26 mouse cellular contexts compared by ENCODE assay signal in the genomic region with DNA sequence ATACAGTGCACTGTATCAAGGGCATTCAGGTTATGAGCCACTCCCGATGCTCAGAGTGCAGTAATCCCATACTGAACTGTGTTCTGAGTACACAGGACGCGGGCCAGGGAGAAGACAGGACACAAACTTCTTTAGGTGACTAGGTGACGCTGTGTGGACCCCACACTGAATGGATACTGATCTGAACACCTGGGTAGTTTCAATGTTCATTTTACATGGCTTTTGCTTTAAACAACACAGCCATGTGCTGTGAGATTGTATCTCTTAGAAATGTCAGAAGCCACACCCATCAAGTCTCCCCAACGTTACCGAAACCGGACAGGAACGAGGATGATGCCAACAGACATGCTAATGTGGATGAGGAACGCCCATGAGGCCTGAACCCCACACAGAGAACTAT. TPM values are rescaled to one million over a fixed set of nuclear protein-coding genes. Genes with fewer than 3 reads are reported as not detected.
A peak's percentile ranks its signal among the peaks of the same experiment; 100 is the strongest.
DNase-seq lines count a peak whose midpoint lies in the region; ATAC-seq and TF ChIP-seq lines count a peak whose summit lies in the region.
"Had no signal": no experiment of that assay in that cellular context is flagged by ENCODE, and none has a peak within 500 bp of the region (broad histone marks: within the 10 kb centered on the region; RNA-seq: fewer than 3 reads in every experiment).

No protein-coding gene starts in this region.

- no peak for TF ChIP-seq CTCF in liver, adult 2 months (IDR thresholded peaks at IDR 0.05; ENCODE audit: low read depth, low read length)
- no peak for TF ChIP-seq CTCF in liver, postnatal 0 days (IDR thresholded peaks at IDR 0.05; ENCODE audit: low read depth)

- H3K4me1 ChIP-seq in embryonic facial prominence, embryonic 12.5 days = peaks cover 40% of the 10 kb centered on the region
- H3K4me1 ChIP-seq in embryonic facial prominence, embryonic 10.5 days = peaks cover 33% of the 10 kb centered on the region
- peaks cover 5% of the 10 kb centered on the region; the same call in 1 of the 2 replicates for H3K4me1 ChIP-seq in liver, adult 2 months (ENCODE audit: control insufficient read depth, insufficient read depth, low read length)
- peaks cover 7% of the 10 kb centered on the region for H3K4me1 ChIP-seq in liver, postnatal 0 days (ENCODE audit: insufficient read depth)
- peaks cover 35% of the 10 kb centered on the region for H3K4me1 ChIP-seq in limb, embryonic 15.5 days

- no peak overlapping the region for H3K27ac ChIP-seq in embryonic facial prominence, embryonic 12.5 days
- H3K27ac ChIP-seq in embryonic facial prominence, embryonic 10.5 days (replicated peaks) = no peak overlapping the region
- H3K27ac ChIP-seq in liver, adult 2 months (replicated peaks; ENCODE audit: insufficient read depth, low read depth, low read length) = no peak overlapping the region
- no peak overlapping the region for H3K27ac ChIP-seq in liver, postnatal 0 days (ENCODE audit: low read depth)
- H3K27ac ChIP-seq in limb, embryonic 15.5 days = peak overlapping the region; percentile 71
- H3K27ac ChIP-seq: embryonic facial prominence, embryonic 13.5 days; forebrain, embryonic 12.5 days; forebrain, embryonic 15.5 days; heart, embryonic 15.5 days; hindbrain, embryonic 13.5 days had no signal

- H3K9ac ChIP-seq in embryonic facial prominence, embryonic 12.5 days = 0 out of 2 replicates have a peak overlapping the region, but pooled peaks have one; percentile 4
- H3K9ac ChIP-seq in liver, adult 2 months (ENCODE audit: low read depth, low read length) = no peak overlapping the region
- no peak overlapping the region for H3K9ac ChIP-seq in liver, postnatal 0 days (replicated peaks)
- no peak overlapping the region for H3K9ac ChIP-seq in limb, embryonic 15.5 days
- H3K9ac ChIP-seq: forebrain, embryonic 12.5 days; forebrain, embryonic 15.5 days; heart, embryonic 12.5 days; heart, embryonic 15.5 days had no signal

- no peak for DNase-seq in embryonic facial prominence, embryonic 10.5 days (ENCODE audit: low spot score)
- DNase-seq in liver, adult 2 months (ENCODE audit: extremely low read depth, low read depth, low spot score) = no peak
- no peak for DNase-seq in liver, postnatal 0 days
- no peak for DNase-seq in spleen, postnatal 4 days (ENCODE audit: low spot score in 2 of 2)
- no peak for DNase-seq in right cerebral cortex, adult 18-20 months
- DNase-seq: adrenal gland, postnatal 10 days; adrenal gland, postnatal 36 days; cerebellum, adult 18-20 months; cerebellum, adult 9-10 months; cerebellum, postnatal 14 days; gastrocnemius, postnatal 25 days; heart, adult 18-20 months; heart, postnatal 10 days; heart, postnatal 36 days had no signal

- peaks cover 12% of the 10 kb centered on the region for H3K36me3 ChIP-seq in embryonic facial prominence, embryonic 12.5 days
- peaks cover 28% of the 10 kb centered on the region for H3K36me3 ChIP-seq in embryonic facial prominence, embryonic 10.5 days (replicated peaks)
- no peaks in the 10 kb centered on the region for H3K36me3 ChIP-seq in liver, adult 2 months (ENCODE audit: control insufficient read depth, insufficient read depth, low read length)
- no peaks in the 10 kb centered on the region; the same call in 1 of the 2 replicates for H3K36me3 ChIP-seq in liver, postnatal 0 days (replicated peaks; ENCODE audit: insufficient read depth, low read length)
- no peaks in the 10 kb centered on the region; the same call in 1 of the 2 replicates for H3K36me3 ChIP-seq in limb, embryonic 15.5 days
- H3K36me3 ChIP-seq: forebrain, embryonic 15.5 days; G1E; heart, embryonic 15.5 days had no signal

- no peak for TF ChIP-seq EP300 in liver, postnatal 0 days (IDR thresholded peaks at IDR 0.05; ENCODE audit: low read depth)

- H3K4me2 ChIP-seq in embryonic facial prominence, embryonic 12.5 days (replicated peaks) = no peak overlapping the region
- no peak overlapping the region for H3K4me2 ChIP-seq in liver, postnatal 0 days (ENCODE audit: low read depth, low read length)
- no peak overlapping the region for H3K4me2 ChIP-seq in limb, embryonic 15.5 days
- H3K4me2 ChIP-seq: embryonic facial prominence, embryonic 13.5 days; forebrain, embryonic 12.5 days; forebrain, embryonic 15.5 days; heart, embryonic 12.5 days; heart, embryonic 15.5 days; hindbrain, embryonic 13.5 days had no signal

- no peak overlapping the region for H3K4me3 ChIP-seq in embryonic facial prominence, embryonic 12.5 days
- H3K4me3 ChIP-seq in embryonic facial prominence, embryonic 10.5 days = no peak overlapping the region
- peak overlapping the region; percentile 6; the same call in 1 of the 2 replicates for H3K4me3 ChIP-seq in liver, adult 2 months (ENCODE audit: insufficient read depth, low read depth, low read length)
- no peak overlapping the region for H3K4me3 ChIP-seq in liver, postnatal 0 days (ENCODE audit: low read depth, low read length)
- no peak overlapping the region for H3K4me3 ChIP-seq in limb, embryonic 15.5 days
- H3K4me3 ChIP-seq: embryonic facial prominence, embryonic 13.5 days; erythroblast, embryonic 14.5 days; forebrain, embryonic 12.5 days; forebrain, embryonic 15.5 days; heart, embryonic 12.5 days; heart, embryonic 15.5 days; hindbrain, embryonic 10.5 days; hindbrain, embryonic 13.5 days had no signal

- no peaks in the 10 kb centered on the region for H3K9me3 ChIP-seq in embryonic facial prominence, embryonic 12.5 days
- H3K9me3 ChIP-seq in embryonic facial prominence, embryonic 10.5 days = no peaks in the 10 kb centered on the region
- no peaks in the 10 kb centered on the region for H3K9me3 ChIP-seq in liver, postnatal 0 days (ENCODE audit: low read length)
- H3K9me3 ChIP-seq in limb, embryonic 15.5 days = no peaks in the 10 kb centered on the region
- H3K9me3 ChIP-seq: embryonic facial prominence, embryonic 13.5 days; forebrain, embryonic 12.5 days; forebrain, embryonic 15.5 days; heart, embryonic 12.5 days; heart, embryonic 15.5 days; hindbrain, embryonic 10.5 days; hindbrain, embryonic 13.5 days had no signal

- ATAC-seq in embryonic facial prominence, embryonic 12.5 days (ENCODE audit: insufficient number of reproducible peaks, insufficient read depth, low FRiP score, low TSS enrichment) = no peak
- no peak for ATAC-seq in liver, postnatal 0 days
- ATAC-seq in limb, embryonic 15.5 days (ENCODE audit: insufficient number of reproducible peaks, low FRiP score, low TSS enrichment, low read depth) = no peak
- ATAC-seq: forebrain, embryonic 15.5 days; Patski had no signal

- WGBS in embryonic facial prominence, embryonic 12.5 days = 84% methylated on average over 9 of the region's 9 CpGs
- 87% methylated on average over 9 of the region's 9 CpGs for WGBS in embryonic facial prominence, embryonic 10.5 days
- WGBS in liver, adult 2 months = 77% methylated on average over 9 of the region's 9 CpGs
- 74% methylated on average over 9 of the region's 9 CpGs for WGBS in liver, postnatal 0 days (ENCODE audit: insufficient replicate concordance)
- 80% methylated on average over 9 of the region's 9 CpGs for WGBS in limb, embryonic 15.5 days

- TF ChIP-seq POLR2A in liver, adult 2 months (IDR thresholded peaks at IDR 0.05; ENCODE audit: extremely low read depth, insufficient read depth, low read length) = no peak

- H3K79me2 ChIP-seq in liver, adult 2 months (ENCODE audit: control insufficient read depth, insufficient read depth, low read length) = no peaks in the 10 kb centered on the region

- no peaks in the 10 kb centered on the region for H3K27me3 ChIP-seq in embryonic facial prominence, embryonic 12.5 days
- 0 out of 2 replicates have a peak, but pooled peaks cover 3% of the 10 kb centered on the region for H3K27me3 ChIP-seq in embryonic facial prominence, embryonic 10.5 days (replicated peaks; ENCODE audit: low read depth, poor library complexity, severe bottlenecking)
- no peaks in the 10 kb centered on the region for H3K27me3 ChIP-seq in liver, adult 2 months (ENCODE audit: control insufficient read depth, insufficient read depth, low read length)
- H3K27me3 ChIP-seq in liver, postnatal 0 days (ENCODE audit: insufficient read depth, low read length) = no peaks in the 10 kb centered on the region
- no peaks in the 10 kb centered on the region for H3K27me3 ChIP-seq in limb, embryonic 15.5 days
- H3K27me3 ChIP-seq: embryonic facial prominence, embryonic 13.5 days; forebrain, embryonic 12.5 days; forebrain, embryonic 15.5 days; heart, embryonic 15.5 days; hindbrain, embryonic 13.5 days; Patski had no signal

RNA-seq across cellular contexts. Expression of gene Tbc1d16, which starts 35.7 kb away (rescaled TPM):
- 20.3 and 20.9 TPM in 2 replicates for polyA plus RNA-seq in embryonic facial prominence, embryonic 12.5 days (2016; fragmentation: Nextera tagmentation; extraction: Ambion mirVana)
- 25.3 and 25.5 TPM in 2 replicates for polyA plus RNA-seq in embryonic facial prominence, embryonic 10.5 days (2016; fragmentation: Nextera tagmentation; extraction: Ambion mirVana)
- 4.6 and 5.5 TPM in 2 replicates for total RNA-seq in liver, adult 2 months (2014; rRNA removed)
- 8.5 and 9.5 TPM in 2 replicates for polyA plus RNA-seq in liver, adult 2 months (2012; rRNA removed)
- 1.0 and 1.5 TPM in 2 replicates for polyA plus RNA-seq in liver, postnatal 0 days (2015; fragmentation: Nextera tagmentation; extraction: Ambion mirVana)
- 17.4 and 18.3 TPM in 2 replicates for polyA plus RNA-seq in limb, embryonic 15.5 days (2015; fragmentation: Nextera tagmentation; extraction: Ambion mirVana)
- polyA plus RNA-seq: G1E had no signal

RNA-seq across cellular contexts. Expression of gene Ccdc40, which starts 35.8 kb away (rescaled TPM):
- 10.5 and 11.6 TPM in 2 replicates for polyA plus RNA-seq in embryonic facial prominence, embryonic 12.5 days (2016; fragmentation: Nextera tagmentation; extraction: Ambion mirVana)
- 16.4 and 19.5 TPM in 2 replicates for polyA plus RNA-seq in embryonic facial prominence, embryonic 10.5 days (2016; fragmentation: Nextera tagmentation; extraction: Ambion mirVana)
- total RNA-seq in liver, adult 2 months (2014; rRNA removed) = 0.07 and 0.09 TPM in 2 replicates
- polyA plus RNA-seq in liver, adult 2 months (2012; rRNA removed) = 0.04 TPM in 1 of 2 replicates, not detected in the other
- polyA plus RNA-seq in liver, postnatal 0 days (2015; fragmentation: Nextera tagmentation; extraction: Ambion mirVana) = 0.89 and 0.95 TPM in 2 replicates
- 1.9 and 2.2 TPM in 2 replicates for polyA plus RNA-seq in limb, embryonic 15.5 days (2015; fragmentation: Nextera tagmentation; extraction: Ambion mirVana)
- polyA plus RNA-seq: G1E had no signal
